Mouse (Mus musculus) skeletal muscle tissue, postnatal 0 days (tissue): ENCODE results near the gene Gpr31b. TPM values are rescaled to one million over a fixed set of nuclear protein-coding genes. Genes with fewer than 3 reads are reported as not detected.

ENCODE experiments used
- polyA plus RNA-seq: library from polyadenylated mRNA; unstranded; fragments of >200 nt; fragmentation: Nextera tagmentation; extraction: Ambion mirVana; gene quantifications from 2 replicates; pipeline ENCODE4 v1.2.1, GENCODE M21; 2015

Gpr31b gene
- not detected in 2 replicates for polyA plus RNA-seq

GRCm38 (mm10) chr17:13052124-13052813 is at the start of gene Gpr31b:
Gene Gpr31b (minus strand): TSS chr17:13052296.

GRCm38 (mm10) chr17:13060804-13061203 is 8.7 kb upstream of the Gpr31b start, which contains the start of gene Tcp10b:
Gene Tcp10b (plus strand): TSS chr17:13061104.

GRCm38 (mm10) chr17:13006546-13006945 is 45.5 kb downstream of the Gpr31b start, which contains the start of gene Sod2:
Gene Sod2 (plus strand): TSS chr17:13006846.

Other genes with a start within 250 kb of the Gpr31b start
- 0.62 and 0.89 TPM in 2 replicates for gene Mas1, start 184.2 kb downstream of the Gpr31b start, polyA plus RNA-seq
- 0.94 and 1.3 TPM in 2 replicates for gene Mrgprh, start 176.3 kb downstream of the Gpr31b start, polyA plus RNA-seq
- 0.24 and 0.65 TPM in 2 replicates for gene Pnldc1, start 142.1 kb downstream of the Gpr31b start, polyA plus RNA-seq
- gene Tcp1, start 136.6 kb downstream of the Gpr31b start, polyA plus RNA-seq, result 256 and 272 TPM in 2 replicates
- gene Mrpl18, start 136.0 kb downstream of the Gpr31b start, polyA plus RNA-seq, result 169 and 177 TPM in 2 replicates
- 0.24 and 1.1 TPM in 2 replicates for gene Acat3, start 111.7 kb downstream of the Gpr31b start, polyA plus RNA-seq
- 12.1 and 27.7 TPM in 2 replicates for gene Acat2, start 91.5 kb downstream of the Gpr31b start, polyA plus RNA-seq
- gene Wtap, start 58.1 kb downstream of the Gpr31b start, polyA plus RNA-seq, result 67.0 and 70.1 TPM in 2 replicates
- gene Sod2, start 45.5 kb downstream of the Gpr31b start, polyA plus RNA-seq, result 390 and 446 TPM in 2 replicates
- 0.07 and 0.09 TPM in 2 replicates for gene Tcp10b, start 8.8 kb upstream of the Gpr31b start, polyA plus RNA-seq
- 0.13 TPM in 1 of 2 replicates, not detected in the other for gene Unc93a, start 79.5 kb upstream of the Gpr31b start, polyA plus RNA-seq
- not detected in 2 replicates for gene Smok2a, start 168.9 kb upstream of the Gpr31b start, polyA plus RNA-seq
- not detected in 2 replicates for gene Smok2b, start 178.0 kb upstream of the Gpr31b start, polyA plus RNA-seq